Mouse (Mus musculus): ENCODE measurements around the gene Zfp296.

- TF ChIP-seq ZC3H11A (IDR thresholded peaks at IDR 0.05; ENCODE audit: borderline replicate concordance, low read depth, low read length), result no peak
- no peak for TF ChIP-seq CHD2 (IDR thresholded peaks at IDR 0.05; ENCODE audit: low read depth, low read length)
- TF ChIP-seq HCFC1 (IDR thresholded peaks at IDR 0.05; ENCODE audit: borderline replicate concordance, insufficient read depth, low read length), result no peak
Observed at GRCm38 (mm10) chr7:19620811-19621210, 43.7 kb downstream of the Zfp296 start.
